Mouse (Mus musculus) lung, embryonic 14.5 days (tissue): ENCODE data around the gene Otulinl. TPM values are rescaled to one million over a fixed set of nuclear protein-coding genes. Genes with fewer than 3 reads are reported as not detected.

Experiments
- ATAC-seq: fragments of 200-750 bp; cut with Nextera tagmentation; 2 replicates; pipeline ENCODE4 v1.8.0; 2017; ENCODE audit warnings: mild to moderate bottlenecking, moderate TSS enrichment, moderate library complexity; ENCODE audit not compliant: insufficient read depth
- DNase-seq: peaks from one replicate; pipeline ENCODE4 v3.0.0-alpha.2; 2015
- H3K27ac ChIP-seq: fragments of 300-500 bp; sonication (generic); 2 replicates; pipeline ENCODE4 v1.5.1; 2014; ENCODE audit warnings: low read depth, mild to moderate bottlenecking, moderate library complexity
- H3K27me3 ChIP-seq: fragments of 300-500 bp; sonication (generic); 2 replicates; pipeline ENCODE4 v1.6.1; 2014; ENCODE audit warnings: low read length, control low read depth; ENCODE audit not compliant: insufficient read depth
- H3K36me3 ChIP-seq: fragments of 300-500 bp; sonication (generic); 2 replicates; pipeline ENCODE4 v1.6.1; 2014; ENCODE audit warnings: control low read depth; ENCODE audit not compliant: insufficient read depth
- H3K4me1 ChIP-seq: fragments of 300-500 bp; sonication (generic); 2 replicates; pipeline ENCODE4 v1.6.1; 2014; ENCODE audit warnings: antibody characterized with exemption, control low read depth; ENCODE audit not compliant: insufficient read depth
- H3K4me2 ChIP-seq: fragments of 300-500 bp; sonication (generic); 2 replicates; pipeline ENCODE4 v1.6.1; 2014; ENCODE audit warnings: mild to moderate bottlenecking
- H3K4me3 ChIP-seq: fragments of 300-500 bp; sonication (generic); 2 replicates; pipeline ENCODE4 v1.5.1; 2014; ENCODE audit warnings: low read depth, low read length
- H3K9ac ChIP-seq: fragments of 300-500 bp; sonication (generic); 2 replicates; pipeline ENCODE4 v1.6.1; 2014
- H3K9me3 ChIP-seq: fragments of 300-500 bp; sonication (generic); 2 replicates; pipeline ENCODE4 v1.6.1; 2016; ENCODE audit warnings: low read depth, low read length, control low read depth
- CTCF ChIP-seq: IDR thresholded peaks from 2 replicates; pipeline ENCODE4 v1.5.1; 2016; ENCODE audit warnings: antibody characterized with exemption, low read depth
- WGBS: fragments of 180-500 bp; shearing (Covaris S2); extraction: QIAGEN DNeasy Blood & Tissue Kit; methylation state at CpG from one replicate; pipeline ENCODE4 v1.1.7; 2014; 5-methylcytosine and 5-hydroxymethylcytosine counted together
- polyA plus RNA-seq: library from polyadenylated mRNA; unstranded; fragments of >200 nt; fragmentation: Nextera tagmentation; extraction: Ambion mirVana; gene quantifications from 2 replicates; pipeline ENCODE4 v1.2.1, GENCODE M21; 2014

Gene Otulinl
- polyA plus RNA-seq, 1 experiment from 2014 or later = 15.8 TPM

DNA sequence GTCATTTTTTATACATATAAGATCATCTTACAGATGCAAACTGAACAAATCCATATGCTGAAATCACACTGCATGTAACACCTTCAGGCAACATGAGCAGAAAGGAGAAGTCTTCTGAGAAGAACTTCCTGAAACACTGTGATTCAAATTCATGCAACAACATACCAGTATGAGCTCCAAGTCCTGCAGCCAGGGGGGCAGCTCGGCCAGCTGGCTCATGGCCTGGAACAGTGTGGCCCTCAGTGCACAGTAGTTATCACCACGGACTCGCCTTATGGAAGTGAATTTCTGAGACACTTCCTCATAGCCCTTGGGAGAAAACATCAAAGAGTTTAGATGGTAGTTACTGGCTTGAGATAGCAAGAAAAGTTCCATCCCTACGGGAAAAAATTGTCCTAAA is 65.2 kb downstream of the Otulinl start:
- no peak for ATAC-seq
- WGBS = 62% methylated on average over 4 of the region's 4 CpGs
- H3K9me3 ChIP-seq = no peaks in the 10 kb centered on the region
- TF ChIP-seq CTCF = no peak
- no peak overlapping the region for H3K4me3 ChIP-seq
- no peak overlapping the region for H3K9ac ChIP-seq
- DNase-seq = peak; percentile 35
- H3K27ac ChIP-seq = no peak overlapping the region
- H3K4me1 ChIP-seq = no peaks in the 10 kb centered on the region
- H3K36me3 ChIP-seq = peaks cover 37% of the 10 kb centered on the region
- H3K27me3 ChIP-seq = no peaks in the 10 kb centered on the region
- H3K4me2 ChIP-seq = no peak overlapping the region

DNA sequence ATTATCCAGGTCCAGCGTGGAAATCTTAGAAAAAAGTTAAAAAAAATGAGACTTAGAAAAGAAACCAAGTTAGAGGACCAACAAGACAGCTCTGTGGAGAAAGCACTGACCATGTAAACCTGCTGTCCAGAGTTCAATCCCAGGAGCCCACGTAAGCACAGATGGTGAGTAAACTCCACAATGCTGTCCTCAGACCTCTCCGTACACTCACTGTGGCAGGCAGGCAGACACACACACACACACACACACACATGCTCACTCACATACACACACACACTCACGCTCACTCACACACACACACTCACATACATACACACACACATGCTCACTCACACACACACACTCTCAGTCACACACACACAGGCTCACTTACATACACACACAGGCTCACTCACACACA is 68.1 kb downstream of the Otulinl start:
- no peak for TF ChIP-seq CTCF
- no peak for DNase-seq
- Histone ChIP-seq H3K4me1 (no peaks in the 10 kb centered on the region), H3K9me3 (no peaks in the 10 kb centered on the region), H3K4me2 (no peak overlapping the region), H3K4me3 (no peak overlapping the region), H3K9ac (no peak overlapping the region), H3K27ac (no peak overlapping the region), H3K27me3 (no peaks in the 10 kb centered on the region), H3K36me3 (peaks cover 44% of the 10 kb centered on the region)
- 93% methylated on average over 4 of the region's 4 CpGs for WGBS
- ATAC-seq = no peak

DNA sequence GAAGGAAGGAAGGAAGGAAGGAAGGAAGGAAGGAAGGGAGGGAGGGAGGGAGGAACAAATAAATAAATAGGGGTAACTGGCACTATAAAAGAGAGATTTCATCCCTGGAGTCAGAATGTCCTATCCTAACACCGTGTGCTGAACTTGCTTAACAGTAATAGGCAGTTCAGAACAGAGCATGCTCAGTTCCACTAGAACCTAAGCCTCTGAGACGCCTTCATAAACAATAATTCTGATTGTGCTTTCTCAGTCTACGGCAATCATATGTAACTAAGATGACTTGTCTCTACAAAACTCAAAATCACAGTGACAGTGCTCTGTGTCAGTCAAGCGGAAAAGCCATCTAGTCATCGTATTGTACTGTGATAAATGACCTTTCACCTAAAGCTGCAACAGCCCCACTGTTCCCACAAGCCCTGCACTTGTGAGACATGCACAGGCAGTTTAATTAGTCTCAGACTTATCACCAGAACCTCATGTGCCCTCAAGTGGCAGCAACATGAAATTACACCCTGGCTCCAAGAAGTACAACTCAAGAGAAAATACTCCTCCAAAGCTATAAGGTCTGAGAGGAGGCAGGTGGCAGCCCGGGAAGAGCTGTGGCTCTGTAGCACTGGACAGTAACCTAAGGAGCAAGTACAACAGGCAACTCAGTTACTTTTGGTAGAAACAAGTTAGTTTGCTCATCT is 68.7 kb downstream of the Otulinl start:
- Histone ChIP-seq H3K4me1 (no peaks in the 10 kb centered on the region), H3K4me2 (no peak overlapping the region), H3K4me3 (no peak overlapping the region), H3K9me3 (no peaks in the 10 kb centered on the region), H3K27me3 (no peaks in the 10 kb centered on the region), H3K9ac (no peak overlapping the region), H3K36me3 (peaks cover 46% of the 10 kb centered on the region), H3K27ac (no peak overlapping the region)
- DNase-seq = peak; percentile 89
- TF ChIP-seq CTCF = peak; percentile 88
- whole genome bisulfite sequencing = 42% methylated on average over 6 of the region's 6 CpGs
- ATAC-seq = peak; percentile 58

DNA sequence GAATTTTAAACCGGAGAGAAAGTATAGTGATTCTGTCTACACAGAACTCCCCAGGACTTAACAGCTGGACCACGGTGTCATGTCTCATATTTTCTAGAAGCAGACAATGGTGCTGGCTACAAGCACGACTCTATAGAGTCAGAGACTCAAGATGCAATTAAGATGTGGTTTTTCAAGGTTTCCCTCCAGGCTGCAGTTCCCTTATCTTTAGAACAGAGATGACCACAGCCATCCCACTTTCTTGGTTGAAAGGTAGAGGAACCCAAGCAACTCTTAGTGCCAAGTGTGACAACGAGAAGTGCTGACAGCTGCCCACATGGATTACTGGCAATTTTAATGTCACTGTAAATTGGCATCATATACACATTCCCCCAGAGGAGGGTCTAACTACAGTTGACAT is 71.8 kb downstream of the Otulinl start:
- ATAC-seq = no peak
- Histone ChIP-seq H3K9ac (no peak overlapping the region), H3K4me3 (no peak overlapping the region), H3K27ac (no peak overlapping the region), H3K27me3 (no peaks in the 10 kb centered on the region), H3K4me2 (no peak overlapping the region), H3K9me3 (no peaks in the 10 kb centered on the region), H3K4me1 (no peaks in the 10 kb centered on the region), H3K36me3 (peaks cover 57% of the 10 kb centered on the region)
- TF ChIP-seq CTCF = no peak
- DNase-seq = no peak
- WGBS = 69% methylated on average over 4 of the region's 4 CpGs

DNA sequence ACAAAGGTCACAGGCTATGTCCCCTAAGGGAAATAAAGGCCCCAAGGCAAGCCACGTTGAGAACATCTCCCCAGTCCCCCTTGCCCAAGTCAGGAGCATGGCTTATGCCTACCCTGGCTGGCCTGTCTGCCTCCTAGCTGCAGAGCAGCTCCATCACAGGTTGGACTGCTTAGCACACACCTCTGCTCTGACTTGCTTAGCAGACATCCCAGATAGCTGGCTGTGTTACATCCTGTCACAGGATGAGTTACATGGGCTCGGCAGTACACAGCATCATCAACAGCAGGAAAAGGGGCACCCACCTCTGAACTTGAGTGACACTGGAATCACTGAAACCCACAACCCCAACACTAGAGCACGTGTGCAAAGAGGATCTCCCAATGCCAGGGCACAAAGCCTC is 76.1 kb downstream of the Otulinl start:
- no peaks in the 10 kb centered on the region for H3K4me1 ChIP-seq
- DNase-seq (no peak), ATAC-seq (no peak)
- H3K9ac ChIP-seq = no peak overlapping the region
- 75% methylated on average over 3 of the region's 3 CpGs for WGBS
- H3K9me3 ChIP-seq = no peaks in the 10 kb centered on the region
- H3K27me3 ChIP-seq = no peaks in the 10 kb centered on the region
- no peak overlapping the region for H3K27ac ChIP-seq
- peaks cover 62% of the 10 kb centered on the region for H3K36me3 ChIP-seq
- H3K4me3 ChIP-seq = no peak overlapping the region
- 0 out of 2 replicates have a peak, but pooled peaks have one; percentile 4 for TF ChIP-seq CTCF
- no peak overlapping the region for H3K4me2 ChIP-seq

Other genes starting within 250 kb of the Otulinl start
- 9.2 and 9.6 TPM in 2 replicates for gene Ank, start 214.9 kb downstream of the Otulinl start, polyA plus RNA-seq
- gene Otulin, start 50.9 kb downstream of the Otulinl start, polyA plus RNA-seq = 39.2 and 41.8 TPM in 2 replicates